ENCODE assay signal across 15 mouse cellular contexts in the genomic region with DNA sequence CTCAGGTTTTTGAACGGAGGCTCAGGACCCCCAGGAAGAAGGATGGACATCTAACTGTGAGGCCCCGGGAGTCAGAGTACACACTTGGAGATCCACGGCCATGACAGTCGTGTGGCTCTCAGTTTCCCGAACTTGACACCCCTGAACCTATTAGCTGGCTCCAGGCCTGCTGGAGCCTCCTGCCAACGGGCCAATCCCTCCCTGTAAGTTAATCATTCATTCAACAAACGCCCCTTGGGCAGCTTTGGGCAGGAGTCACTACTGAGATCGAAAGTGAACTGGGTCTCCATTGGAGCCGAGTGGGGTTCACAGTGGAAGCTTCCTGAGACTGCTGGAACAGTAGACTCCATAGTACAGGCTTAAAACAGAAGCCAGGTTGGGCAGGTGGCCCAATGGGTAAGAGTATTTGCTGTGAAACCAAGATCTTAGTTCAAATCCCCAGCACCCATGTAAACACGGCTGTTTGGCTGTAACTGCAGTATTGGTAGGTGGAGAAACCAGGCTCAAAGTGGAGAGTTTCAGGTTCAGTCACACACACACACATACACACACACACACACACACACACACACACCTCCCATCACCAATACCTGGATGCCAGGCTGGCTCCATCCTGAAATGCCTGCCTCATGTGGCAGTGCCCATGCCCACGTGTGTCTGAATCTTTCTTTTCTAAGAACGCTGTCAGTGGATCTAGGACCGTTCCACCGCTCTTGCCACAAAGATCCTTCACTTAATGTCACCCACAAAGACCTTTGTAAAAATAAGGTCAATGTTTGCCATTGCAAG. TPM values are rescaled to one million over a fixed set of nuclear protein-coding genes. Genes with fewer than 3 reads are reported as not detected.
DNase-seq lines count a peak whose midpoint lies in the region; ATAC-seq and TF ChIP-seq lines count a peak whose summit lies in the region.
"Had no signal": no experiment of that assay in that cellular context is flagged by ENCODE, and none has a peak within 500 bp of the region (broad histone marks: within the 10 kb centered on the region; RNA-seq: fewer than 3 reads in every experiment).

No protein-coding gene starts in this region.

- peaks cover 42 to 48% of the 10 kb centered on the region in 2 experiments for H3K4me1 ChIP-seq in liver, embryonic 14.5 days (replicated peaks; ENCODE audit: control insufficient read depth in 2 of 2, insufficient read depth in 2 of 2, low read length in 1 of 2)

- peak overlapping the region; percentile 61 for H3K9ac ChIP-seq in liver, embryonic 14.5 days (replicated peaks)
- H3K9ac ChIP-seq: embryonic facial prominence, embryonic 15.5 days; forebrain, embryonic 15.5 days; limb, embryonic 15.5 days had no signal

- H3K27ac ChIP-seq in liver, embryonic 14.5 days, result peak overlapping the region; percentile 76
- H3K27ac ChIP-seq: embryonic facial prominence, embryonic 15.5 days; left cerebral cortex, adult 2 months; limb, embryonic 15.5 days had no signal

- H3K27me3 ChIP-seq in liver, embryonic 14.5 days (ENCODE audit: control insufficient read depth, insufficient read depth, low read length), result peaks cover 19% of the 10 kb centered on the region; the same call in 1 of the 2 replicates
- H3K27me3 ChIP-seq: forebrain, embryonic 15.5 days had no signal

- H3K9me3 ChIP-seq in liver, embryonic 14.5 days (ENCODE audit: control insufficient read depth, low read length), result no peaks in the 10 kb centered on the region
- H3K9me3 ChIP-seq: embryonic facial prominence, embryonic 15.5 days; forebrain, embryonic 15.5 days; hindbrain, embryonic 12.5 days; limb, embryonic 15.5 days had no signal

- ATAC-seq in liver, embryonic 14.5 days (ENCODE audit: insufficient read depth), result peak; percentile 0; the same call in 1 of the 2 replicates
- ATAC-seq: forebrain, embryonic 15.5 days had no signal

- peak; percentile 44 for DNase-seq in kidney, adult 18-20 months
- DNase-seq in kidney, postnatal 14 days, result no peak
- peak; percentile 5 for DNase-seq in thymus, postnatal 25 days
- no peak for DNase-seq in thymus, postnatal 14 days
- no peak for DNase-seq in liver, embryonic 14.5 days (ENCODE audit: low read depth in 3 of 3, low spot score in 3 of 3)
- DNase-seq in spleen, postnatal 14 days (ENCODE audit: low spot score in 2 of 2), result no peak
- DNase-seq in embryo, embryonic 9.5 days (ENCODE audit: extremely low spot score), result no peak
- DNase-seq: cerebellum, adult 18-20 months; gastrocnemius, postnatal 10 days; right cerebral cortex, postnatal 14 days had no signal

- peak overlapping the region; percentile 85 for H3K4me2 ChIP-seq in liver, embryonic 14.5 days (ENCODE audit: low read depth)
- H3K4me2 ChIP-seq: embryonic facial prominence, embryonic 15.5 days; forebrain, embryonic 15.5 days; hindbrain, embryonic 12.5 days; limb, embryonic 15.5 days had no signal

- peak overlapping the region; percentile 30 to 31; a peak in 3 of 4 replicates for H3K4me3 ChIP-seq in liver, embryonic 14.5 days (ENCODE audit: insufficient read depth in 1 of 2, low read depth in 2 of 2, low read length in 2 of 2)
- H3K4me3 ChIP-seq: embryonic facial prominence, embryonic 15.5 days; forebrain, embryonic 15.5 days; hindbrain, embryonic 12.5 days; left cerebral cortex, adult 2 months; limb, embryonic 15.5 days had no signal

- H3K36me3 ChIP-seq in liver, embryonic 14.5 days (replicated peaks; ENCODE audit: control insufficient read depth, insufficient read depth, low read depth), result no peaks in the 10 kb centered on the region
- H3K36me3 ChIP-seq: embryonic facial prominence, embryonic 15.5 days; forebrain, embryonic 15.5 days; hindbrain, embryonic 12.5 days; limb, embryonic 15.5 days had no signal

- 56% methylated on average over 14 of the region's 14 CpGs for WGBS in liver, embryonic 14.5 days (ENCODE audit: insufficient replicate concordance)

- TF ChIP-seq CTCF in liver, embryonic 14.5 days (IDR thresholded peaks at IDR 0.05; ENCODE audit: low read depth), result no peak

- TF ChIP-seq EP300 in liver, embryonic 14.5 days (IDR thresholded peaks at IDR 0.05; ENCODE audit: low read depth), result no peak

RNA-seq across cellular contexts. Expression of a gene that starts 20.0 kb away (rescaled TPM):
- polyA plus RNA-seq in liver, embryonic 14.5 days (2012; rRNA removed), result 1.8 and 1.9 TPM in 2 replicates
- polyA plus RNA-seq in liver, embryonic 14.5 days (2014; fragmentation: Nextera tagmentation; extraction: Ambion mirVana), result 3.3 and 5.0 TPM in 2 replicates

RNA-seq across cellular contexts. Expression of a gene that starts 56.4 kb away (rescaled TPM):
- polyA plus RNA-seq in liver, embryonic 14.5 days (2012; rRNA removed), result 4.9 and 5.4 TPM in 2 replicates
- polyA plus RNA-seq in liver, embryonic 14.5 days (2014; fragmentation: Nextera tagmentation; extraction: Ambion mirVana), result 5.7 and 6.6 TPM in 2 replicates

Comparison
In these comparisons a context has a peak if more than half of its experiments do, and no peak if none do; other contexts are left out.
1. DNase-seq: peak in kidney, adult 18-20 months (single experiment) and thymus, postnatal 25 days (single experiment); none in kidney, postnatal 14 days (single experiment), thymus, postnatal 14 days (single experiment), liver, embryonic 14.5 days (0 of 3), spleen, postnatal 14 days (0 of 2) and embryo, embryonic 9.5 days (single experiment).